Comparison of ENCODE assay signal across 8 mouse cellular contexts in genomic region chr11:60930724-60931281, GRCm38 (mm10). TPM values are rescaled to one million over a fixed set of nuclear protein-coding genes. Genes with fewer than 3 reads are reported as not detected.
DNase-seq lines count a peak whose midpoint lies in the region; ATAC-seq and TF ChIP-seq lines count a peak whose summit lies in the region.

No protein-coding gene starts in this region.

- H3K9me3 ChIP-seq in forebrain, postnatal 0 days (ENCODE audit: low read length) = no peaks in the 10 kb centered on the region
- H3K9me3 ChIP-seq in liver, embryonic 11.5 days (ENCODE audit: control insufficient read depth, low read length) = no peaks in the 10 kb centered on the region
- no peaks in the 10 kb centered on the region for H3K9me3 ChIP-seq in stomach, postnatal 0 days (ENCODE audit: control insufficient read depth, low read length)

- 28% methylated on average over 7 of the region's 7 CpGs for WGBS in forebrain, postnatal 0 days
- 25% methylated on average over 7 of the region's 7 CpGs for WGBS in liver, embryonic 11.5 days
- WGBS in stomach, postnatal 0 days = 24% methylated on average over 7 of the region's 7 CpGs
- 36% methylated on average over 7 of the region's 7 CpGs for WGBS in thymus, adult 2 months

- H3K36me3 ChIP-seq in forebrain, postnatal 0 days (ENCODE audit: insufficient read depth) = no peaks in the 10 kb centered on the region
- H3K36me3 ChIP-seq in liver, embryonic 11.5 days (ENCODE audit: control insufficient read depth, insufficient read depth, low read length) = peaks cover 2% of the 10 kb centered on the region
- no peaks in the 10 kb centered on the region for H3K36me3 ChIP-seq in stomach, postnatal 0 days (ENCODE audit: control insufficient read depth, insufficient read depth, low read length)
- no peaks in the 10 kb centered on the region for H3K36me3 ChIP-seq in thymus, adult 2 months (ENCODE audit: control insufficient read depth, insufficient read depth, low read length)

- H3K9ac ChIP-seq in forebrain, postnatal 0 days = no peak overlapping the region
- peak overlapping the region; percentile 68 for H3K9ac ChIP-seq in liver, embryonic 11.5 days (ENCODE audit: low read depth, low read length)
- H3K9ac ChIP-seq in stomach, postnatal 0 days (ENCODE audit: low read length) = peak overlapping the region; percentile 52

- no peak for ATAC-seq in forebrain, postnatal 0 days
- no peak for ATAC-seq in liver, embryonic 11.5 days (replicated peaks; ENCODE audit: low FRiP score)
- ATAC-seq in stomach, postnatal 0 days (ENCODE audit: low FRiP score, low TSS enrichment) = peak; percentile 33

- H3K27me3 ChIP-seq in forebrain, postnatal 0 days (ENCODE audit: insufficient read depth, low read length) = no peaks in the 10 kb centered on the region
- no peaks in the 10 kb centered on the region for H3K27me3 ChIP-seq in liver, embryonic 11.5 days (replicated peaks; ENCODE audit: control insufficient read depth, insufficient read depth, low read length)
- H3K27me3 ChIP-seq in stomach, postnatal 0 days (ENCODE audit: control insufficient read depth, insufficient read depth, low read length) = no peaks in the 10 kb centered on the region
- no peaks in the 10 kb centered on the region for H3K27me3 ChIP-seq in thymus, adult 2 months (ENCODE audit: control insufficient read depth, insufficient read depth, low read length)

- peak overlapping the region; percentile 77 for H3K4me2 ChIP-seq in forebrain, postnatal 0 days (ENCODE audit: low read depth)
- peak overlapping the region; percentile 77 for H3K4me2 ChIP-seq in liver, embryonic 11.5 days
- H3K4me2 ChIP-seq in stomach, postnatal 0 days (replicated peaks; ENCODE audit: low read depth) = peak overlapping the region; percentile 88

- no peak for TF ChIP-seq POLR2A in thymus, adult 2 months (IDR thresholded peaks at IDR 0.05; ENCODE audit: control insufficient read depth, extremely low read depth, insufficient read depth, low read length, poor library complexity)

- no peak for TF ChIP-seq CTCF in forebrain, postnatal 0 days (IDR thresholded peaks at IDR 0.05; ENCODE audit: low read depth)
- no peak for TF ChIP-seq CTCF in stomach, postnatal 0 days (IDR thresholded peaks at IDR 0.05; ENCODE audit: low read depth)
- TF ChIP-seq CTCF in thymus, adult 2 months (IDR thresholded peaks at IDR 0.05; ENCODE audit: borderline replicate concordance, control insufficient read depth, extremely low read depth, insufficient read depth, low read length, poor library complexity) = no peak

- DNase-seq in cerebellum, adult 9-10 months = peak; percentile 50
- DNase-seq in cerebellum, adult 8-10 months = no peak
- peak; percentile 56 for DNase-seq in MN1 (ENCODE audit: low spot score)
- no peak for DNase-seq in forebrain, postnatal 0 days
- DNase-seq in liver, embryonic 11.5 days (ENCODE audit: low spot score) = no peak
- peak; percentile 63 for DNase-seq in stomach, postnatal 0 days (ENCODE audit: low spot score)
- no peak for DNase-seq in frontal cortex, adult 2 months (ENCODE audit: extremely low spot score in 1 of 2, low spot score in 1 of 2)
- DNase-seq in thymus, adult 2 months = no peak

- no peak overlapping the region for H3K27ac ChIP-seq in forebrain, postnatal 0 days (ENCODE audit: low read depth, low read length)
- H3K27ac ChIP-seq in liver, embryonic 11.5 days (ENCODE audit: low read depth, low read length) = no peak overlapping the region
- peak overlapping the region; percentile 53; the same call in 1 of the 2 replicates for H3K27ac ChIP-seq in stomach, postnatal 0 days (replicated peaks)
- no peak overlapping the region for H3K27ac ChIP-seq in thymus, adult 2 months (ENCODE audit: control insufficient read depth, insufficient read depth, low read length)

- H3K4me3 ChIP-seq in forebrain, postnatal 0 days (ENCODE audit: low read depth, low read length) = peak overlapping the region; percentile 80; the same call in 1 of the 2 replicates
- peak overlapping the region; percentile 77 for H3K4me3 ChIP-seq in liver, embryonic 11.5 days (ENCODE audit: low read depth, low read length)
- H3K4me3 ChIP-seq in stomach, postnatal 0 days (ENCODE audit: low read depth, low read length) = peak overlapping the region; percentile 90
- H3K4me3 ChIP-seq in thymus, adult 2 months (ENCODE audit: control insufficient read depth, insufficient read depth, low read length) = no peak overlapping the region; the same call in 1 of the 2 replicates

- H3K4me1 ChIP-seq in forebrain, postnatal 0 days (ENCODE audit: insufficient read depth) = peaks cover 7% of the 10 kb centered on the region
- peaks cover 50% of the 10 kb centered on the region for H3K4me1 ChIP-seq in liver, embryonic 11.5 days (replicated peaks; ENCODE audit: control insufficient read depth, insufficient read depth, low read length)
- peaks cover 12% of the 10 kb centered on the region for H3K4me1 ChIP-seq in stomach, postnatal 0 days (replicated peaks; ENCODE audit: control insufficient read depth, insufficient read depth)
- peaks cover 29% of the 10 kb centered on the region for H3K4me1 ChIP-seq in thymus, adult 2 months (replicated peaks; ENCODE audit: control insufficient read depth, insufficient read depth, low read length)

- no peak for TF ChIP-seq EP300 in stomach, postnatal 0 days (optimal IDR thresholded peaks at IDR 0.05)

RNA-seq across cellular contexts. Expression of gene Map2k3, which starts 1.0 kb away (rescaled TPM):
- 10.6 and 14.8 TPM in 2 replicates for total RNA-seq in forebrain, postnatal 0 days (2014; rRNA removed)
- 17.6 and 20.5 TPM in 2 replicates for polyA plus RNA-seq in forebrain, postnatal 0 days (2015; fragmentation: Nextera tagmentation; extraction: Ambion mirVana)
- 132 and 136 TPM in 2 replicates for polyA plus RNA-seq in liver, embryonic 11.5 days (2014; fragmentation: Nextera tagmentation; extraction: Ambion mirVana)
- 105 and 108 TPM in 2 replicates for polyA plus RNA-seq in stomach, postnatal 0 days (2015; fragmentation: Nextera tagmentation; extraction: Ambion mirVana)
- 17.3 and 18.1 TPM in 2 replicates for polyA plus RNA-seq in frontal cortex, adult 2 months (2012; rRNA removed)
- 30.9 and 33.1 TPM in 2 replicates for polyA plus RNA-seq in thymus, adult 2 months (2012; rRNA removed)

RNA-seq across cellular contexts. Expression of gene Natd1, which starts 16.3 kb away (rescaled TPM):
- total RNA-seq in forebrain, postnatal 0 days (2014; rRNA removed) = 19.2 and 29.7 TPM in 2 replicates
- polyA plus RNA-seq in forebrain, postnatal 0 days (2015; fragmentation: Nextera tagmentation; extraction: Ambion mirVana) = 17.2 and 18.1 TPM in 2 replicates
- polyA plus RNA-seq in liver, embryonic 11.5 days (2014; fragmentation: Nextera tagmentation; extraction: Ambion mirVana) = 11.2 and 13.3 TPM in 2 replicates
- 6.7 and 8.3 TPM in 2 replicates for polyA plus RNA-seq in stomach, postnatal 0 days (2015; fragmentation: Nextera tagmentation; extraction: Ambion mirVana)
- 13.3 and 14.6 TPM in 2 replicates for polyA plus RNA-seq in frontal cortex, adult 2 months (2012; rRNA removed)
- polyA plus RNA-seq in thymus, adult 2 months (2012; rRNA removed) = 62.9 and 63.8 TPM in 2 replicates

RNA-seq across cellular contexts. Expression of gene Tmem11, which starts 51.7 kb away (rescaled TPM):
- 45.1 and 48.7 TPM in 2 replicates for total RNA-seq in forebrain, postnatal 0 days (2014; rRNA removed)
- polyA plus RNA-seq in forebrain, postnatal 0 days (2015; fragmentation: Nextera tagmentation; extraction: Ambion mirVana) = 57.2 and 58.5 TPM in 2 replicates
- 63.8 and 64.1 TPM in 2 replicates for polyA plus RNA-seq in liver, embryonic 11.5 days (2014; fragmentation: Nextera tagmentation; extraction: Ambion mirVana)
- polyA plus RNA-seq in stomach, postnatal 0 days (2015; fragmentation: Nextera tagmentation; extraction: Ambion mirVana) = 39.8 and 42.1 TPM in 2 replicates
- polyA plus RNA-seq in frontal cortex, adult 2 months (2012; rRNA removed) = 39.8 and 47.0 TPM in 2 replicates
- polyA plus RNA-seq in thymus, adult 2 months (2012; rRNA removed) = 72.9 and 76.7 TPM in 2 replicates

Comparison
In these comparisons a context has a peak if more than half of its experiments do, and no peak if none do; other contexts are left out.
1. DNase-seq: peak in cerebellum, adult 9-10 months (single experiment), MN1 (single experiment) and stomach, postnatal 0 days (single experiment); none in cerebellum, adult 8-10 months (single experiment), forebrain, postnatal 0 days (single experiment), liver, embryonic 11.5 days (single experiment), frontal cortex, adult 2 months (0 of 2) and thymus, adult 2 months (single experiment).
2. Peak in every context shown above with its lines, with median percentiles within 50 percentile points of each other: H3K4me2 ChIP-seq.